Mouse (Mus musculus) thymus, adult 2 months (tissue): Measurements from ENCODE around the gene Atf6b. TPM values are rescaled to one million over a fixed set of nuclear protein-coding genes. Genes with fewer than 3 reads are reported as not detected.
A peak's percentile ranks its signal among the peaks of the same experiment; 100 is the strongest.

Experiments
- DNase-seq: peaks from one replicate; pipeline ENCODE4 v3.0.0; 2021
- H3K27ac ChIP-seq: fragments of 200-500 bp; 2 replicates; pipeline ENCODE4 v1.5.1; 2012; ENCODE audit warnings: low read length, control low read depth; ENCODE audit not compliant: control insufficient read depth, insufficient read depth
- H3K27me3 ChIP-seq: fragments of 200-500 bp; 2 replicates; pipeline ENCODE4 v1.6.1; 2012; ENCODE audit warnings: mild to moderate bottlenecking, low read length, moderate library complexity, mixed read lengths; ENCODE audit not compliant: control insufficient read depth, insufficient read depth
- H3K36me3 ChIP-seq: fragments of 200-500 bp; 2 replicates; pipeline ENCODE4 v1.6.1; 2012; ENCODE audit warnings: mild to moderate bottlenecking, low read length, moderate library complexity; ENCODE audit not compliant: control insufficient read depth, insufficient read depth
- H3K4me1 ChIP-seq: fragments of 200-500 bp; replicated peaks from 2 replicates; pipeline ENCODE4 v1.6.1; 2012; ENCODE audit warnings: low read length; ENCODE audit not compliant: control insufficient read depth, insufficient read depth
- H3K4me3 ChIP-seq: fragments of 200-500 bp; 2 replicates; pipeline ENCODE4 v1.5.1; 2012; ENCODE audit warnings: mild to moderate bottlenecking, low read length, control low read depth, moderate library complexity; ENCODE audit not compliant: control insufficient read depth, insufficient read depth
- CTCF ChIP-seq: fragments of 200-500 bp; IDR thresholded peaks from 2 replicates; pipeline ENCODE4 v1.5.1; 2012; ENCODE audit warnings: mild to moderate bottlenecking, control low read depth, low read length, moderate library complexity, borderline replicate concordance; ENCODE audit not compliant: control insufficient read depth, poor library complexity, insufficient read depth; ENCODE audit errors: extremely low read depth
- POLR2A ChIP-seq: fragments of 200-500 bp; IDR thresholded peaks from 2 replicates; pipeline ENCODE4 v1.6.1; 2012; ENCODE audit warnings: mild to moderate bottlenecking, low read length, control low read depth, moderate library complexity; ENCODE audit not compliant: control insufficient read depth, poor library complexity, insufficient read depth; ENCODE audit errors: extremely low read depth
- WGBS: fragments of 180-500 bp; shearing (Covaris S2); methylation state at CpG from one replicate; pipeline ENCODE4 v1.1.7; 2018; 5-methylcytosine and 5-hydroxymethylcytosine counted together
- polyA plus RNA-seq: library from polyadenylated mRNA; depleted of rRNA; stranded (reverse); fragments of >200 nt; gene quantifications from 2 replicates; pipeline ENCODE4 v1.2.3, GENCODE M21; 2012

The Atf6b gene
- polyA plus RNA-seq, 1 experiment: 169 TPM

GRCm38 (mm10) chr17:34626773-34627092, 20.2 kb upstream of the Atf6b start:
- 0 out of 2 replicates have a peak, but pooled peaks have one; percentile 64 for TF ChIP-seq CTCF
- TF ChIP-seq POLR2A: no peak
- WGBS: under 1% methylated on average over 18 of the region's 18 CpGs

GRCm38 (mm10) chr17:34627093-34627942, 19.6 kb upstream of the Atf6b start:
- peaks cover 32% of the 10 kb centered on the region for H3K4me1 ChIP-seq
- H3K4me3 ChIP-seq: peak overlapping the region; percentile 89
- under 1% methylated on average over 45 of the region's 45 CpGs for WGBS
- peak overlapping the region; percentile 91 for H3K27ac ChIP-seq
- DNase-seq: peak; percentile 80
- H3K27me3 ChIP-seq: no peaks in the 10 kb centered on the region
- TF ChIP-seq POLR2A (no peak), CTCF (no peak)
- H3K36me3 ChIP-seq: peaks cover 7% of the 10 kb centered on the region

More at GRCm38 (mm10) chr17:34626773-34627092, 20.2 kb upstream of the Atf6b start:
- Histone ChIP-seq H3K27ac (peak overlapping the region; percentile 89), H3K4me1 (peaks cover 27% of the 10 kb centered on the region), H3K27me3 (no peaks in the 10 kb centered on the region), H3K36me3 (peaks cover 13% of the 10 kb centered on the region), H3K4me3 (peak overlapping the region; percentile 89)
- DNase-seq: peak; percentile 58

GRCm38 (mm10) chr17:34627943-34628643, 18.9 kb upstream of the Atf6b start, which contains the start of gene Ppt2:
Gene Ppt2, minus strand, starts transcription at chr17:34628510.
- peak within 1 kb of the TSS; percentile 97 for H3K4me3 ChIP-seq
- peaks cover 35% of the 10 kb centered on the region for H3K4me1 ChIP-seq
- peak within 1 kb of the TSS; percentile 91 for H3K27ac ChIP-seq
- DNase-seq: peak; percentile 69
- H3K27me3 ChIP-seq: no peaks in the 10 kb centered on the region
- WGBS: 6% methylated on average over 29 of the region's 29 CpGs
- H3K36me3 ChIP-seq: no peaks in the 10 kb centered on the region; the same call in 1 of the 2 replicates
- TF ChIP-seq CTCF (no peak), POLR2A (peak; percentile 38; the same call in 1 of the 2 replicates)

GRCm38 (mm10) chr17:34628644-34628967, 18.3 kb upstream of the Atf6b start:
- peak overlapping the region; percentile 89 for H3K4me3 ChIP-seq
- H3K36me3 ChIP-seq: no peaks in the 10 kb centered on the region; the same call in 1 of the 2 replicates
- H3K27me3 ChIP-seq: no peaks in the 10 kb centered on the region
- H3K4me1 ChIP-seq: peaks cover 39% of the 10 kb centered on the region
- H3K27ac ChIP-seq: peak overlapping the region; percentile 91
- 19% methylated on average over 5 of the region's 5 CpGs for WGBS
- TF ChIP-seq CTCF: no peak
- TF ChIP-seq POLR2A: no peak
- peak; percentile 58 for DNase-seq

GRCm38 (mm10) chr17:34629221-34629751, 17.7 kb upstream of the Atf6b start, which contains the start of gene Prrt1:
Gene Prrt1, plus strand, starts transcription at chr17:34629533.
- peak within 1 kb of the TSS; percentile 95 for H3K27ac ChIP-seq
- 6% methylated on average over 16 of the region's 16 CpGs for WGBS
- no peaks in the 10 kb centered on the region for H3K27me3 ChIP-seq
- peak; percentile 51 for DNase-seq
- no peaks in the 10 kb centered on the region for H3K36me3 ChIP-seq
- peaks cover 40% of the 10 kb centered on the region for H3K4me1 ChIP-seq
- TF ChIP-seq CTCF: no peak
- TF ChIP-seq POLR2A: peak; percentile 54; the same call in 1 of the 2 replicates
- peak within 1 kb of the TSS; percentile 97 for H3K4me3 ChIP-seq

- 7% methylated on average over 12 of the region's 12 CpGs for WGBS
- peak; percentile 81 for DNase-seq
- Histone ChIP-seq H3K4me3 (peak overlapping the region; percentile 97), H3K27me3 (no peaks in the 10 kb centered on the region), H3K36me3 (no peaks in the 10 kb centered on the region), H3K27ac (peak overlapping the region; percentile 95), H3K4me1 (peaks cover 40% of the 10 kb centered on the region)
- TF ChIP-seq CTCF (no peak), POLR2A (peak; percentile 72)
Measured at GRCm38 (mm10) chr17:34629796-34630603, 16.9 kb upstream of the Atf6b start.
